Mouse (Mus musculus) limb, embryonic 11.5 days (tissue): ENCODE results near the gene Nod1. TPM values are rescaled to one million over a fixed set of nuclear protein-coding genes. Genes with fewer than 3 reads are reported as not detected.

ENCODE experiments used
- ATAC-seq: fragments of 200-750 bp; cut with Nextera tagmentation; 2 replicates; pipeline ENCODE4 v1.8.0; 2017; ENCODE audit warnings: low read depth; ENCODE audit not compliant: insufficient number of reproducible peaks, low FRiP score, low TSS enrichment
- DNase-seq: peaks from one replicate; pipeline ENCODE4 v3.0.0-alpha.2; 2015; ENCODE audit warnings: low spot score
- H3K27ac ChIP-seq: fragments of 300-500 bp; sonication (generic); replicated peaks from 2 replicates; pipeline ENCODE4 v1.5.1; 2014; ENCODE audit warnings: low read depth, mild to moderate bottlenecking, low read length
- H3K27me3 ChIP-seq: fragments of 300-500 bp; sonication (generic); 2 replicates; pipeline ENCODE4 v1.6.1; 2014; ENCODE audit warnings: mild to moderate bottlenecking, low read length, mixed read lengths; ENCODE audit not compliant: control insufficient read depth, insufficient read depth
- H3K36me3 ChIP-seq: fragments of 300-500 bp; sonication (generic); 2 replicates; pipeline ENCODE4 v1.6.1; 2014; ENCODE audit warnings: mild to moderate bottlenecking, low read length, moderate library complexity, mixed read lengths; ENCODE audit not compliant: control insufficient read depth, insufficient read depth
- H3K4me1 ChIP-seq: fragments of 300-500 bp; sonication (generic); 2 replicates; pipeline ENCODE4 v1.6.1; 2014; ENCODE audit warnings: low read length, mixed read lengths; ENCODE audit not compliant: control insufficient read depth, insufficient read depth
- H3K4me2 ChIP-seq: fragments of 300-500 bp; sonication (generic); 2 replicates; pipeline ENCODE4 v1.6.1; 2014; ENCODE audit warnings: low read depth, mild to moderate bottlenecking, moderate library complexity; ENCODE audit not compliant: severe bottlenecking
- H3K4me3 ChIP-seq: fragments of 300-500 bp; sonication (generic); 2 replicates; pipeline ENCODE4 v1.5.1; 2014; ENCODE audit warnings: low read depth, low read length
- H3K9ac ChIP-seq: fragments of 300-500 bp; sonication (generic); 2 replicates; pipeline ENCODE4 v1.6.1; 2014; ENCODE audit warnings: mild to moderate bottlenecking, low read length
- H3K9me3 ChIP-seq: fragments of 300-500 bp; sonication (generic); 2 replicates; pipeline ENCODE4 v1.6.1; 2016; ENCODE audit warnings: low read length; ENCODE audit not compliant: control insufficient read depth
- WGBS: fragments of 180-500 bp; shearing (Covaris S2); extraction: QIAGEN DNeasy Blood & Tissue Kit; methylation state at CpG from one replicate; pipeline ENCODE4 v1.1.7; 2014; 5-methylcytosine and 5-hydroxymethylcytosine counted together
- polyA plus RNA-seq: library from polyadenylated mRNA; unstranded; fragments of >200 nt; fragmentation: Nextera tagmentation; extraction: Ambion mirVana; gene quantifications from 2 replicates; pipeline ENCODE4 v1.2.1, GENCODE M21; 2014

Gene Nod1
- polyA plus RNA-seq, 1 experiment from 2014 or later, result 2.4 TPM

DNA sequence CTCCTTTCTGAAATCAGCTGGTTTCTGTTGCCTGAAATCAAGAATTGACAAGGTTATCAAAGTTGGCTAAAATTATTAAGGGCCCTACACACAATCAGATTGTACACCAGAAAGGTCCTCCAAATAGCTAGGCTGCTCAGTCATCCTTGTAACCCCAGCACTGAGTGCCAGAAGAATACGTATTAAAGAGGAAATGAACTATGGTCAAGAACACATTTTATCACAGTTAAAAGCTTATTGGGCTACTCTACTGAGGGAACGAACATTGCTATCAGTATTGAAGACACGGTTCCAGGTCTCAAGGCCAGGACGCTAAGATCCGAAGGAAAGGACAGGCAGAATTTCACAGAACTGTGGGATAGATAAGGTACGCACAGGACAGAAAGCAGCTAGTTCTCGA lies 19.7 kb upstream of the Nod1 start:
- no peak overlapping the region for H3K27ac ChIP-seq

DNA sequence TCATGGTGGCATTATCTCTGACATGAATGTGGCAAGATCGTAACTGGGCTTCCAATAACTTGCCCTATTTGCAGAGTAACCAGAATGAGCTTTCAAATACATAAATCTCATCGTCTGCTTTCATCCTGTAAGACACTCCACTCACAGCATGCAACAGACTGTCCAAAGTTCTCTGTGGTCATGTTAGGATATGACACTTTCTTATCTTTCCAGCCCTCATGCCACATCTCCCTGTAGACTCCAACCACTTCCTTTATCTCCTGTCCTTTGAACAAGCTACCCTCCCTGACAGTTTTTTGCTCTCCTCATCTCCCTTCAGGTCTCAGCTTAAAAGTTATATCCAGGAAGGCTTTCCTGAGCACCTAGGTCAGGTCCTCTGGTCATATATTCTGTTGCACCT lies 18.8 kb upstream of the Nod1 start:
- ATAC-seq (no peak), DNase-seq (no peak)
- Histone ChIP-seq H3K4me3 (no peak overlapping the region), H3K27ac (no peak overlapping the region), H3K4me2 (no peak overlapping the region), H3K4me1 (no peaks in the 10 kb centered on the region), H3K36me3 (no peaks in the 10 kb centered on the region), H3K9me3 (no peaks in the 10 kb centered on the region), H3K27me3 (no peaks in the 10 kb centered on the region), H3K9ac (no peak overlapping the region)
- WGBS, result 89% methylated on average over 2 of the region's 2 CpGs

More for the DNA sequence above, 19.7 kb upstream of the Nod1 start:
- Histone ChIP-seq H3K4me1 (no peaks in the 10 kb centered on the region), H3K36me3 (no peaks in the 10 kb centered on the region), H3K4me3 (peak overlapping the region; percentile 38), H3K9me3 (no peaks in the 10 kb centered on the region), H3K4me2 (peak overlapping the region; percentile 62), H3K9ac (peak overlapping the region; percentile 38; the same call in 1 of the 2 replicates), H3K27me3 (no peaks in the 10 kb centered on the region)
- WGBS, result 10% methylated on average over 7 of the region's 7 CpGs
- ATAC-seq (no peak), DNase-seq (no peak)

DNA sequence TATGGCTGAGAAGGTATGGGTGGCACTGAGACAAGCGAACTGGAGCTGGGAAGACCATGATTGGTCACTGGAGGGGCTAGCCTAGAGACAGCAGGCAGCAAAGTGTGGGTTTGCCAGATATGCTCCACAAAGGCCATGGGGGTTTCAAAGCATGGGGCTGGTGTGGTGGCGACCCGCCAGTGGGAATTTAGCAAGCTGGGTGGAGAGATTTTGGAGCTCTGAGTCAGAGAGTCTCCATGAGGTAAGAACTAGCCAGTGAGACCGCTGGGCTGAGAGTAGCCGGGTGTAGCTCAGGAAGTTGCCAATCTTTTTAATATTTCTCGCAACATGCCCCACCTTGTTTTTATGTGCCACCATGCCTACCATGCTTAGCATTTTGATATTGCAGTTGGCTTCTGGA lies 15.7 kb upstream of the Nod1 start:
- no peak for DNase-seq
- no peak overlapping the region for H3K27ac ChIP-seq
- H3K4me2 ChIP-seq, result no peak overlapping the region
- no peaks in the 10 kb centered on the region for H3K4me1 ChIP-seq
- no peaks in the 10 kb centered on the region for H3K36me3 ChIP-seq
- no peak overlapping the region for H3K9ac ChIP-seq
- no peak for ATAC-seq
- 92% methylated on average over 6 of the region's 6 CpGs for WGBS
- no peaks in the 10 kb centered on the region for H3K9me3 ChIP-seq
- no peak overlapping the region for H3K4me3 ChIP-seq
- H3K27me3 ChIP-seq, result no peaks in the 10 kb centered on the region

DNA sequence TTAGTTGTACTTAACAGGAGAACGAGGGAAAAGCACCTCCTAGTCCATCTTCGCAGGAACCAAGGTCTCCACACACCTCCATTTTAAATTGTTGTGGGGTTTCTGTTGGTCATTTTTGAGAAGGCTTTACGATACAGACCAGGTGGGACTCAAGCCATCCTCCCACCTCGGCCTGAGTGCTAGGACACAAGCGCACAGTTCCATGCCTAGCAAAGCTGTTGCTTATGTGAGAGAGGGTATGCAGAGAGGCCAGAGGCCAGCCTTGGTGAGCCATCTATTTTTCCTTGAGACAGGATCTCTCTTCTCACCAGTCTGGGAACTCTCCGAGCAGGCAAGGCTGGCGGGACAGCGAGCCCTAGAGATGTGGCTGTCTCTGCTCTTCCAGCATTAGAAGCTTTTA lies 11.7 kb upstream of the Nod1 start:
- Histone ChIP-seq H3K9ac (no peak overlapping the region), H3K9me3 (no peaks in the 10 kb centered on the region), H3K36me3 (no peaks in the 10 kb centered on the region), H3K27ac (no peak overlapping the region), H3K4me2 (no peak overlapping the region), H3K4me1 (no peaks in the 10 kb centered on the region), H3K27me3 (no peaks in the 10 kb centered on the region), H3K4me3 (no peak overlapping the region)
- DNase-seq, result no peak
- ATAC-seq, result no peak
- 95% methylated on average over 8 of the region's 8 CpGs for WGBS

- Histone ChIP-seq H3K4me1 (no peaks in the 10 kb centered on the region), H3K27ac (no peak overlapping the region), H3K9me3 (no peaks in the 10 kb centered on the region), H3K4me2 (no peak overlapping the region), H3K27me3 (no peaks in the 10 kb centered on the region), H3K4me3 (no peak overlapping the region), H3K9ac (no peak overlapping the region), H3K36me3 (no peaks in the 10 kb centered on the region)
- 91% methylated on average over 4 of the region's 4 CpGs for WGBS
- ATAC-seq (no peak), DNase-seq (no peak)
These were observed 11.2 kb upstream of the Nod1 start for GRCm38 (mm10) chr6:54983526-54984050.

DNA sequence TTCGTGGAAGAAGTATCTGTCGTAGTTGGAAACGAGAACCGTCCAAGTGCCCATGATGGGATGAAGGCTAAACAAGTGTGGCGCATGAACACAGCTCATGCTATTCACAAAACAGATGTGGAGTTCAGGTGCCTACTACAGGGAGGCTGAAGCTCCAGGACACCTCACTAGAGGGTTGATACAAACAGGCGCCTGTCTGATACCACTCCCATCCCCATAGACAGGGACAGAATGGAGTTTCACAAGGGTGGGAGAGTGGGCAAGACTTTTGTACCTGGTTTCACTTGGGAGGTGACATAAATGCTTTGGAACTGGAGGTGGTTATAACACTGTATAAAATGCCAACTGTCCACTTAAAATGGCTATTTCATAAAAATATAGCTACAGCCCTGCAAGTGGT lies 7.0 kb upstream of the Nod1 start:
- no peaks in the 10 kb centered on the region for H3K9me3 ChIP-seq
- 93% methylated on average over 6 of the region's 6 CpGs for WGBS
- no peaks in the 10 kb centered on the region for H3K27me3 ChIP-seq
- no peaks in the 10 kb centered on the region for H3K4me1 ChIP-seq
- H3K36me3 ChIP-seq, result no peaks in the 10 kb centered on the region
- ATAC-seq (no peak), DNase-seq (no peak)
- H3K4me2 ChIP-seq, result no peak overlapping the region
- no peak overlapping the region for H3K27ac ChIP-seq
- H3K9ac ChIP-seq, result no peak overlapping the region
- no peak overlapping the region for H3K4me3 ChIP-seq

GRCm38 (mm10) chr6:54975616-54976015 lies 3.2 kb upstream of the Nod1 start:
- Histone ChIP-seq H3K4me1 (no peaks in the 10 kb centered on the region), H3K4me2 (no peak overlapping the region), H3K9ac (no peak overlapping the region), H3K27me3 (no peaks in the 10 kb centered on the region), H3K27ac (no peak overlapping the region), H3K36me3 (no peaks in the 10 kb centered on the region), H3K4me3 (no peak overlapping the region), H3K9me3 (no peaks in the 10 kb centered on the region)
- peak; percentile 60; the same call in 1 of the 2 replicates for ATAC-seq
- no peak for DNase-seq
- 76% methylated on average over 1 of the region's 1 CpGs for WGBS

DNA sequence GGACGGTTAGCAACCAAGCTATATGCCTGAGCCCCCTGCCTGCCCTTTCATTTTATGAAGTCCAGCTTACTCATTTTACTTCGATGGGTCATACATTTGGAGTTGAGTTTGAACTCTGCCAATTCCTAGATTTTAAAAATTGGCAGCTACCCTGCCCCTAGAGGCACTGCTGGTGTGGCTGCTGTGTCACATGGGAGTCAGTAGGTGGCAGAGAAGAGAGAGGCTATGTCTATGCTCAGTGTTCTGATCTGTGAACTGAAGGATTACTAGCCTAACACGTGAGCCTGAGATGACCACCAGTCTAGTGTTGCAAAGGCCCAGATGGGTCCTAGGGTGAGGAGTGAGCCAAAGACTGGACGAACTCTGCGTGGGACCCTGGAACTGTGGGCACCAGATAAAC lies 2.1 kb upstream of the Nod1 start:
- Histone ChIP-seq H3K9me3 (no peaks in the 10 kb centered on the region), H3K27me3 (no peaks in the 10 kb centered on the region), H3K27ac (no peak overlapping the region), H3K4me1 (no peaks in the 10 kb centered on the region), H3K4me3 (no peak overlapping the region), H3K36me3 (no peaks in the 10 kb centered on the region), H3K4me2 (no peak overlapping the region), H3K9ac (no peak overlapping the region)
- WGBS, result 70% methylated on average over 5 of the region's 5 CpGs
- DNase-seq, result no peak
- no peak for ATAC-seq

DNA sequence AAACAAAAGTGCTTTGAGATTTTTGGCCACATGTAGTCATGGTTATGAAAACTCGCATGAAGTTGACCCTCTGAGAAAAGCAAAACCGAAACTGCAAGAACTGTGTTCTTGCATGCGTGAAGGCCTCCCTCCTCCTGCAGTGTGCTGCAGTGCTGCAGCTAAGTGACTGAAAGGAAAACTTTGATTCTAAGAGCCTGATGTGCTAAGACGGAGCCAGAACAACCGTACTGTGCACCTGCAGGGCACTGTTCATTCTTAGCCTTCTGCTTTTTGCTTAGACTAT lies 458 bp upstream of the Nod1 start:
- 25% methylated on average over 5 of the region's 5 CpGs for WGBS
- no peak overlapping the region for H3K27ac ChIP-seq
- H3K4me3 ChIP-seq, result peak overlapping the region; percentile 59
- peak overlapping the region; percentile 77 for H3K4me2 ChIP-seq
- DNase-seq (peak; percentile 25), ATAC-seq (no peak)
- H3K36me3 ChIP-seq, result no peaks in the 10 kb centered on the region
- H3K9ac ChIP-seq, result no peak overlapping the region
- H3K27me3 ChIP-seq, result no peaks in the 10 kb centered on the region
- no peaks in the 10 kb centered on the region for H3K4me1 ChIP-seq
- H3K9me3 ChIP-seq, result no peaks in the 10 kb centered on the region
